Mouse (Mus musculus) cerebellum, postnatal 25 days (tissue): ENCODE measurements at regions not wholly inside any gene's neighbourhood (a gene's known extent, or its start where the extent isn't known, plus 50 kb on each side); places are given as distances from the start of the nearest gene placed in this dataset.
A peak's percentile ranks its signal among the peaks of the same experiment; 100 is the strongest.

Experiments
- DNase-seq, 2 experiments: peaks; one replicate each; pipeline ENCODE4 v3.0.0; 2021; ENCODE audit warnings: mixed read lengths in 2 of 2

DNA sequence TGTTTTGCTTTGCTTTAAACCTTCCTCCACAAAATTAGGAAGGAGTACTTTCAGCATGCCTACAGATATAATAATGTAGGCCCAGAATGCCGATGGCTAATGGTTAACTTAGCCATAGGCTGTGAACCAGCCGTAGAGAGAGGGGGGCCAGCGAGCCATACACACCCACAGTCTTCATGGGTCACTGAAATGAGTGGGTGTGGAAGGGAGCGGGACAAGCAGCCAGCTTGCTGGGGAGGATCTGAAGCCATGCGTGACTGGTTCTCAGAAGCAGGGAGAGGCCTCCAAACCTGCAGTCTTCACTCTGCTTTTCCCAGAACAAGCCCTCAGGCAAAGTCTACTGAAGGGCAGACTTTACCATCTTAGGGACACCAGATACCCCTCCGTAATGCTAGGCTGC is 50.8 kb upstream of the Ptpn13 start:
- no peak for DNase-seq

- no peak for DNase-seq
Measured at GRCm38 (mm10) chr5:103373089-103373488, 51.9 kb upstream of the Ptpn13 start.

- no peak for DNase-seq
Measured at GRCm38 (mm10) chr5:103370456-103370855, 54.5 kb upstream of the Ptpn13 start.

DNA sequence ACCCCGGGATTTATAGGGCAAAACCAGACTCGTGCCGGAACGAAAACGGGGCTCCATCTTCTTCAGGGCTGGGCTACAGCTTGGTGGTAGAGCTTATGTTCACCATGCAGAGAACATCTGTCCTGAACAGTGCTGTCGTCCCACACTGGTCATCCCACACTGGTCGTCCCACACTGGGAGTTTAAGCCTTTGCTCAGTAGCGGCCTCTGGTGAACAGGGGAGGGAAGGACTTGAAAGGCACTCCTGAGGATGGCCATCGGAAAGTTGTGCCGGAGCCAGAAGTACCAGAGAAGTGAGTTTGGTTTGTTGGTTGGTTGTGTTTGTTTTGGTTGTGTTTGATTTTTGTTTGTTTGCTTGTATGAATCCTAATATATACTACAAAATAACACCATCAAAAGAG is 56.0 kb upstream of the Ptpn13 start:
- DNase-seq: no peak

DNA sequence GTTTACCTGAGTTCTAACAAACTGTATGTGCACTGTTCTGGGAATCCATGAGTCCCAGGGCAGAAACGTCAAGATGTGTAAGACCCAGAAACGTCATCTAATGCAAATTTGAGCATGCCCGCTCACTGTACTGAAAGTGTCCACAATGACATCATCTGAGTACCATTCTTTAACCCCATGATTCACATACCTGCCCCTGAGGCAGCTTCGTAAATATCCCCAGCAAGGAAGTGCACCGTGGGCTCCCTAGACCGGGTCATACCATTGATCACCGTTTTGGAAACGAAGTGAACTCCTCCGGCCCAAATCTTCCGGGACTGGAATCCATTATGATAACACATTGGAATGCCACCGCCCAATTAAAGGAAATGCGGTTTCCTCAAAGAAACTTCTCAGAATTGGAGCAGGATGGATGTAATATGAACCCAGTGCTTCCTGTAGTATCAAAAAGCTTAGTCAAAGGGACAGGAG is 57.8 kb upstream of the Ptpn13 start:
- DNase-seq: no peak

DNA sequence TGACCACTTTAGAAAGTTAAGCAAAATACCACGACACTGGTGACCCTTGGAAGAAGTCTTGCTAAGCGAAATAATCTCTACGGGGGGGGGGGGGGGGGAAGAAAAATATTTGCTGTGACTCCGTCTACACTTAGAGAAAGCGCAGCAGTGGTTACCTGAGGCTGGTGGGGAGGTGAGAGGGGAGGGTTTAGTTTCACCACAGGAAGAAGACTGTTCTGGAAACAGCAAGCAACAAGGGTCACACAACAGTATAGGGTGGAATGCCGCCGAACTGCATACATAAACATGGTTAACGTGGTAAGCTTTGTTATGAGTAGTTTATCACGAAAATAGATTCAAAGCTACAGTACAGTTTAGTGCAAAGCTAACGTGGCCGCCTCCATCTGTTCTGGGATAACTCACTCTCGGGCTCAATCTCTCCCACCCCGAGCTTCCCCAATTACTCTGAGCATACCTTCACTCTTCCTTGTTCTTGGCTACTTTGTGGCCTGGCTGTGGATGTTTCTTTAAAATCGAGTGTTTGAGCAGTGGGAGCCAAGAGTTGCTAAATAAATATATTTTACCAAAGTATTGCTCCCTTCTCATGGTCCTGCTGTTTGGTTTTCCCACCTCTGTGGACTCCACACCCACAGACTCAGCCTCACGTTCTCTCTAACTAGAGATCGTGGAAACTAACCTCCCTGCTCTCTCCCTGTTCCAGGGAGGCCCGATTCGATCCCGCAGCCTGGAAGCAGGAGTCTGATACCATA is 59.1 kb upstream of the Ptpn13 start:
- DNase-seq: no peak

- DNase-seq: no peak
Measured at GRCm38 (mm10) chr5:103364791-103365699, 59.9 kb upstream of the Ptpn13 start.

DNA sequence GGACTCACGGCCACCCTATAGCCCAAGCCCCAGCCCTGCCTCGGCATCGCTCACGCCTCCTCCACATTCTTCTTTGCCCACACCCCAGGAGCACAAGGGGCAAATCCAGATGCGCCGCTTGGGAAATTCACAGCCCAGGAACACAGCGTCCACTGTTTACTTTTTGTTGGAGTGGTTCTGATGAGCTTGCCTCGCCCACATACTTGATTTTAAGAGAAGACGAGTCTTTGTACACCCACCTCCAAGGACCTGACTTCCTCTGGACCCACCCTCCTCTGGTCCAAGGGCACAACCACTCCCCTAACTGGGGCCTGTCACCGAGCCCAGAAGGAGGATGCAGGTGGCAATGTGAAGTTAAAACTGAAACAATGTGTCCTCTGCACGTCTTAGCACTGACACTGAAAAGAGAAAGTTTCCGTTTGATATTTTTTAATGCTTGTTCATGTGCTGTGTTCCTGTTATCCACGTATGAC is 64.2 kb upstream of the Ptpn13 start:
- no peak for DNase-seq

GRCm38 (mm10) chr5:103360360-103360759 is 64.6 kb upstream of the Ptpn13 start:
- DNase-seq: no peak

- no peak for DNase-seq
Measured at GRCm38 (mm10) chr5:103357558-103357957, 67.4 kb upstream of the Ptpn13 start.

- no peak for DNase-seq
Measured at GRCm38 (mm10) chr5:103356500-103356899, 68.5 kb upstream of the Ptpn13 start.

- peak; percentile 41 to 63 for DNase-seq
Measured at GRCm38 (mm10) chr5:103355372-103356300, 69.4 kb upstream of the Ptpn13 start.

DNA sequence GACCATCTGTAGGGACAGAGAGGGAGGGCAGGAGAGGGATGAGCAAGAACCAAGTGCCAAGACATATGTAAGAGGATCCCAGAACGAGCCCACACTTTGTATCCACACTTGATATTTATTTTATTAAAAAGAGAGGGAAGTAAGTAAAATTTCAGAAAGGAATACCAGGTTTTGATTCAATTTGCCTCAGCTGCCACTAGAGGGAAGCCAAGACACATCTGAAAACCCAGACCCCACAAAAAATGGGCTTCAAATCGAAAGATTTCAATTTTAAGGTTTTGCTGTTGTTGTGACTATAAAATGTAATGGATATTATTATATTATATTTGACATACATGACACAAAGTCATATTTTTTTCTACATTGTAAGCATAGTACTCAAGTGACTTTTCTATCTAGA is 81.1 kb upstream of the Ptpn13 start:
- DNase-seq: peak in 1 of 2 experiments; percentile 21

- DNase-seq: peak; percentile 68 to 81
Measured at GRCm38 (mm10) chr5:103341456-103341855, 83.5 kb upstream of the Ptpn13 start.

DNA sequence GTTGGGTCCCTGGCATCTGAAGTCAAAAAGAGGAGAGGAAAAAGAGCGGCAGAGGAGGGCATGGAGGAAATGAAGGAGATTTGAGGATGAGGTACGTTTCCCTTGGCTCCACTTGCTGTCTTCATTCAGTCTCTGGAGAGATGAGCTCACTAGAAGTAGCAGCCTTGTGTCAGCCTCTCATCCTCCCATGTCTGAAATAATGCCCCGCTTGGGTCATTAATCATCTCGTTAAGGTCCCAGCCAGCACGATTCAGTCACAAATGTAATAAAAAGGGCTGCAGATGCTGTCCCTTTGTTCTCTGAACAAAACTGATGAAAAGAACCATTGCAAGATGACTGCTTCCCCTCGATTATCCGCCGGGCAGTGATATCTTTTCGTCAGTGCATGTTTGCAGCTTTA is 84.4 kb upstream of the Ptpn13 start:
- no peak for DNase-seq

DNA sequence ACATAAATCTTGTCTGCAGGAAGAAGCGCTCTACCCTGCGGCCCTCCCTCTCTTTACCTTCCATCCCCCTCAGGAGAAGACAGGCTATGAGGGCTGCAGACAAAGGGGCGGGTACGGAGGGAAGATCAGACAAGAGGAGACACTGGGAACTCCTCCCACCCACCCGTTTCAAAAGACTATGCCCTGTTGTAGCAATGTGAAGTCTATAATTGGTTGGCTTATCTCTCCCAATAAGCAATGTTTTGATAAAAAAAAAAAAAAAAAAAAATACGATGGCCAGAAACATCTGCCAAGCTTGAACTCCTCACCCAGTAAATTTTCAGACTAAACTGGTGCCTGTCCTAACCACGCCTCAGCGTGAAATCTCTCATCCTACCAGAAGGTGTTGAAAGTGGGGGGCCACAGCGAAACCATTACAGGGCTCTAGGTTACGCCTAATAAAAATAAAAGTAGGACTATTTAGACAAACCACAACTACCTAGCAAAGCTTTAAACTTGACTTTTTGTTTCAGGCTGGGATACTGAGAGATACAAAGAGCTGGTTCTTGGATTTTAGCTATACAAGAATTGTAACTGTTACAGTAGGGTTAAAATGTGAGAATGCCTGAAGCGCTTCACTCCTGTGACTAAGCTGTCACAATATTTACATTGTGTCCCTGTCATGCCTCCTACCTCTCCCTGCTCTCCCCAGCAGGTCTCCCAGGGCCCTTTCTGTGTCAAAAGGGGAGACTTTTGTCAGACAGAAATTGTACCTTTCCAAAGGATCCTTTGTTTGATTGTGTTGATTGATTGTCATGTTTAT is 88.1 kb upstream of the Ptpn13 start:
- no peak for DNase-seq

DNA sequence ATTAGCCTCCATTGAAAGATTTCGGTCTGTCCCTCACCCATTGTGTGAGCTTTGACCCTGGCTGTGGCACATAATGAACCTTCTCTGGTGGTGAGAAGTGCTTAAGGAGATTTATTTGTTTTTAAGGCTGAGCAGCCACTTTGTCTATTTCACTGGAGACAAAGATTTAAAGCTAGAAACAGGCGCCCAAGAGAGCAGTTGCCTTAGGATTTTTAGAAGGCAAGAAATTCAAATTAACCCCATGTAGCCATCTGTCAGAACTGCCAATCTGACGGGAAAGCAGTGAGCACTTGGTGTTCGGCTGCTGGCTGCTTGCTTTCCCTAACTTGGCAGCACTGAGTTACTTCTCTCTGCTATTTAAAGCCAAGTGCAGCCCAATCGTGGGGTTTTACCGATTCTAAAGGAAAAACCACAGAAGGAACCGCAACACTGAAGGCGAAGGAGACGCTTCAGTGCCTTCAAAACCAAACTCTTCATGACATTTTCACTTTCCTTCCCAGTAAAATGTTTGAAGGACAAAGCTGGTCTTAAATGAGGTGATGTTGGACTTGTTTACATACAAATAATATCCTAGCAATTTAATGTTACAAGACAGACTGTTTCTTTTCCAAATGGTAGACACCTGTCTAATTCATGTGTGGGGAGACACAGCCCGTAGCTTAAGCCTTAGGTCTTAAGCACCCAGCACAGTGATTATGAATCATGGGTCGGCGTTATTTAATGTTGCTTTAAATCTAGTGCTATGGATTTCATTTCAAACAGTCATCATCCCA is 88.9 kb upstream of the Ptpn13 start:
- DNase-seq: no peak

DNA sequence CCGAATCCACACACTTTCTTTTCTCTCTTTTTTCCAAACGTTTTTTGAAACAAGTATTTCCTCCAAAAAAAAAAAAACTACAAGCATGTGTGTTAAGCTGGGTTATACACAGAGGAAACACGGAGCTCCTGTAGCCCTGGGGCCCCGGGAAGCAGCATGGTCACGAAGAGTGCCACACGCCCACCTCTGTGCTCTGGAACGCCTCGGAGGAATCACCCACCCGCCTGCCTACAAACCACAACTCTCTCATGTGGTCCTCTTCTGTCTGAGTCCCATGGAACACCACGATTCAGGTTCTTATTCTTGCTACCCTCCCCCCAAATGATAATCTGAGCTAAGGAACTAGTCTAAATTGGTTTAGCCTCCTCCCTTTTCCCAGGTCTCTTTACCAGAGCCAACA is 98.6 kb upstream of the Ptpn13 start:
- DNase-seq: no peak

- no peak for DNase-seq
Measured at GRCm38 (mm10) chr5:103320341-103320740, 104.7 kb upstream of the Ptpn13 start.

GRCm38 (mm10) chr5:103309806-103310525 is 98.8 kb upstream of the Mapk10 start:
- DNase-seq: no peak
